In the genomic region with DNA sequence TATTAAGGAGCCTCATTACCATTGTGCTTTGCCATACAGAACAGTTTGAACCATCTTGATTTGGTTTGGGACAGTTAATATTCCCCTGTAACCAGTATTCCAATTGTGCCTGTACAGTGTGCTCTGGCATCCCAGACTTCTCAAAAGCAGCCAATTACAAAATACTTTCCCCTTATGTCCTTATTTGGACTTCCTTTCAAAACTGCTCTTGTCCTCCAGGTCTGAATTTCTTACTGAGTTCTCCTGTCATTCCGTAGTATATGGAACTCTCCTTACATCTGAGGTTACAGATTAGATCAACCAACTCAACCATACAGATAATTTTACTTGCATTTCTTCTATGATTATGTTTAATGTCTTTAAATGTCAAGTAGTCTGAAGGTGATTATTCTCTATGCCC, we compare ENCODE assay signal across 33 mouse cellular contexts. TPM values are rescaled to one million over a fixed set of nuclear protein-coding genes. Genes with fewer than 3 reads are reported as not detected.
DNase-seq lines count a peak whose midpoint lies in the region; ATAC-seq and TF ChIP-seq lines count a peak whose summit lies in the region.
"Had no signal": no experiment of that assay in that cellular context is flagged by ENCODE, and none has a peak within 500 bp of the region (broad histone marks: within the 10 kb centered on the region; RNA-seq: fewer than 3 reads in every experiment).

No protein-coding gene starts in this region.

- H3K36me3 ChIP-seq in myocyte (ENCODE audit: control insufficient read depth, insufficient read depth): peaks cover 15% of the 10 kb centered on the region
- H3K36me3 ChIP-seq: embryonic facial prominence, embryonic 10.5 days; embryonic facial prominence, embryonic 13.5 days; forebrain, embryonic 10.5 days; heart, embryonic 12.5 days; heart, embryonic 15.5 days; hindbrain, embryonic 10.5 days; hindbrain, embryonic 13.5 days; intestine, embryonic 15.5 days had no signal

- DNase-seq in 3134 (ENCODE audit: extremely low read depth, insufficient read length, low spot score) (peak; percentile 49), 416B (ENCODE audit: low read depth) (peak; percentile 80)
- peak; percentile 17 for DNase-seq in Muller cell, postnatal 12 days (ENCODE audit: inconsistent ontology term)
- DNase-seq in heart, adult 9 months (ENCODE audit: low spot score in 2 of 2): no peak
- no peak for DNase-seq in lung, postnatal 25 days (ENCODE audit: low spot score)
- DNase-seq: adrenal gland, adult 2 months; adrenal gland, postnatal 14 days; B cell, adult 2 months; cerebellum, adult 11 months; cerebellum, adult 2 months; cerebellum, adult 9-11 months; cerebellum, postnatal 36 days; embryo, embryonic 11 days; forebrain, postnatal 0 days; gastrocnemius, adult 2 months; gastrocnemius, postnatal 14 days; heart, adult 11 months; heart, postnatal 10 days; heart, postnatal 36 days; kidney, adult 11 months had no signal

- TF ChIP-seq POLR2A in myocyte (IDR thresholded peaks at IDR 0.05; ENCODE audit: insufficient read length, low read depth): no peak

- ATAC-seq in megakaryocyte, adult 5-6 weeks (ENCODE audit: poor library complexity, severe bottlenecking): no peak
- ATAC-seq: CD4-positive, CD25-positive, alpha-beta regulatory T cell, adult 4 months; forebrain, embryonic 14.5 days; forebrain, postnatal 0 days; hindbrain, embryonic 16.5 days; intestine, embryonic 15.5 days had no signal

- H3K4me2 ChIP-seq in myocyte (ENCODE audit: low read depth): peak overlapping the region; percentile 71
- H3K4me2 ChIP-seq: embryonic facial prominence, embryonic 13.5 days; heart, embryonic 12.5 days; heart, embryonic 15.5 days; hindbrain, embryonic 13.5 days; intestine, embryonic 15.5 days had no signal

- no peaks in the 10 kb centered on the region for H3K27me3 ChIP-seq in myocyte (ENCODE audit: control insufficient read depth, insufficient read depth, insufficient read length)
- H3K27me3 ChIP-seq: embryonic facial prominence, embryonic 13.5 days; heart, embryonic 12.5 days; heart, embryonic 15.5 days; hindbrain, embryonic 13.5 days; intestine, embryonic 15.5 days had no signal

- H3ac ChIP-seq in myocyte (ENCODE audit: control insufficient read depth, insufficient read length): no peak overlapping the region

- peak overlapping the region; percentile 79 for H3K4me3 ChIP-seq in myocyte
- H3K4me3 ChIP-seq: embryonic facial prominence, embryonic 10.5 days; embryonic facial prominence, embryonic 13.5 days; forebrain, embryonic 10.5 days; gastrocnemius, adult 2 months; heart, embryonic 12.5 days; heart, embryonic 15.5 days; hindbrain, embryonic 10.5 days; hindbrain, embryonic 13.5 days; intestine, embryonic 15.5 days had no signal

- H3K79me2 ChIP-seq in myocyte (ENCODE audit: control insufficient read depth, insufficient read depth): peaks cover 39% of the 10 kb centered on the region

TF ChIP-seq in myocyte, 11 proteins besides CTCF, POLR2A, EP300 and RAD21:
- TF ChIP-seq CEBPB (IDR thresholded peaks at IDR 0.05; ENCODE audit: insufficient read depth, poor library complexity, severe bottlenecking): no peak
- TF ChIP-seq POLR2AphosphoS2 (IDR thresholded peaks at IDR 0.05; ENCODE audit: insufficient read length, low read depth): no peak
- TF ChIP-seq TCF12 (IDR thresholded peaks at IDR 0.05; ENCODE audit: insufficient read depth, poor library complexity, severe bottlenecking): no peak
- no peak for TF ChIP-seq TCF3 (IDR thresholded peaks at IDR 0.05; ENCODE audit: insufficient read length, low read depth)
- no peak for TF ChIP-seq REST (IDR thresholded peaks at IDR 0.05; ENCODE audit: insufficient read depth, insufficient read length)
- no peak for TF ChIP-seq USF1 (IDR thresholded peaks at IDR 0.05; ENCODE audit: low read depth)
- TF ChIP-seq E2F4 (IDR thresholded peaks at IDR 0.05; ENCODE audit: insufficient read depth): no peak
- no peak for TF ChIP-seq SRF (IDR thresholded peaks at IDR 0.05; ENCODE audit: control insufficient read depth, insufficient read length, low read depth)
- TF ChIP-seq MYOD1 (IDR thresholded peaks at IDR 0.05; ENCODE audit: control insufficient read depth in 1 of 3, insufficient read length in 2 of 3, low read depth in 2 of 3): no peak
- no peak for TF ChIP-seq MYOG (IDR thresholded peaks at IDR 0.05; ENCODE audit: control insufficient read depth in 1 of 3, insufficient read depth in 1 of 3, insufficient read length in 2 of 3, low read depth in 2 of 3)
- no peak for TF ChIP-seq MAX (IDR thresholded peaks at IDR 0.05; ENCODE audit: low read depth)

RNA-seq across cellular contexts. Expression of a gene that starts 2.1 kb away (rescaled TPM):
- 10.5 TPM for polyA plus RNA-seq in myocyte (2012; fragmentation: generic; extraction: Trizol)
- total RNA-seq in megakaryocyte, adult 5-6 weeks (2015): 4.4 and 7.4 TPM in 2 replicates
- total RNA-seq in megakaryocyte, adult 5-6 weeks (2017): 2.2 and 5.9 TPM in 2 replicates
- polyA plus RNA-seq: CD4-positive, CD25-positive, alpha-beta regulatory T cell, adult 4 months; forebrain, embryonic 10.5 days; forebrain, embryonic 14.5 days had no signal

Comparison
In these comparisons a context has a peak if more than half of its experiments do, and no peak if none do; other contexts are left out.
1. DNase-seq: peak in 3134 (single experiment), 416B (single experiment) and Muller cell, postnatal 12 days (single experiment); none in heart, adult 9 months (0 of 2) and lung, postnatal 25 days (single experiment).